Mouse (Mus musculus) forebrain, embryonic 11.5 days (tissue): ENCODE results near the gene Ttk. TPM values are rescaled to one million over a fixed set of nuclear protein-coding genes. Genes with fewer than 3 reads are reported as not detected.

Experiments
- ATAC-seq: fragments of 200-750 bp; cut with Nextera tagmentation; replicated peaks from 2 replicates; pipeline ENCODE4 v1.8.0; 2017; ENCODE audit warnings: moderate TSS enrichment; ENCODE audit not compliant: low FRiP score
- DNase-seq: peaks from one replicate; pipeline ENCODE4 v3.0.0-alpha.2; 2017; ENCODE audit warnings: low spot score
- H3K27ac ChIP-seq: fragments of 300-500 bp; sonication (generic); 2 replicates; pipeline ENCODE4 v1.5.1; 2014; ENCODE audit warnings: low read depth, low read length
- H3K27me3 ChIP-seq: fragments of 300-500 bp; sonication (generic); 2 replicates; pipeline ENCODE4 v1.6.1; 2014; ENCODE audit warnings: mild to moderate bottlenecking, low read length, mixed read lengths; ENCODE audit not compliant: control insufficient read depth, insufficient read depth
- H3K36me3 ChIP-seq: fragments of 300-500 bp; sonication (generic); 2 replicates; pipeline ENCODE4 v1.6.1; 2014; ENCODE audit warnings: mild to moderate bottlenecking, low read length, moderate library complexity, mixed read lengths; ENCODE audit not compliant: control insufficient read depth, insufficient read depth
- H3K4me1 ChIP-seq: fragments of 300-500 bp; sonication (generic); replicated peaks from 2 replicates; pipeline ENCODE4 v1.6.1; 2014; ENCODE audit warnings: low read length, mixed read lengths; ENCODE audit not compliant: control insufficient read depth, insufficient read depth
- H3K4me2 ChIP-seq: fragments of 300-500 bp; sonication (generic); 2 replicates; pipeline ENCODE4 v1.6.1; 2014; ENCODE audit warnings: low read depth, mild to moderate bottlenecking, low read length, moderate library complexity, mixed read lengths; ENCODE audit not compliant: severe bottlenecking
- H3K4me3 ChIP-seq: fragments of 300-500 bp; sonication (generic); 2 replicates; pipeline ENCODE4 v1.5.1; 2014; ENCODE audit warnings: low read depth, low read length
- H3K9ac ChIP-seq: fragments of 300-500 bp; sonication (generic); 2 replicates; pipeline ENCODE4 v1.6.1; 2014; ENCODE audit warnings: low read length
- H3K9me3 ChIP-seq: fragments of 300-500 bp; sonication (generic); 2 replicates; pipeline ENCODE4 v1.6.1; 2016; ENCODE audit warnings: low read length, mixed read lengths; ENCODE audit not compliant: control insufficient read depth
- WGBS: fragments of 180-500 bp; shearing (Covaris S2); extraction: QIAGEN DNeasy Blood & Tissue Kit; methylation state at CpG from one replicate; pipeline ENCODE4 v1.1.7; 2014; 5-methylcytosine and 5-hydroxymethylcytosine counted together
- polyA plus RNA-seq: library from polyadenylated mRNA; unstranded; fragments of >200 nt; fragmentation: Nextera tagmentation; extraction: Ambion mirVana; gene quantifications from 2 replicates; pipeline ENCODE4 v1.2.1, GENCODE M21; 2014

The Ttk gene
- polyA plus RNA-seq, 1 experiment from 2014 or later = 59.9 TPM

DNA sequence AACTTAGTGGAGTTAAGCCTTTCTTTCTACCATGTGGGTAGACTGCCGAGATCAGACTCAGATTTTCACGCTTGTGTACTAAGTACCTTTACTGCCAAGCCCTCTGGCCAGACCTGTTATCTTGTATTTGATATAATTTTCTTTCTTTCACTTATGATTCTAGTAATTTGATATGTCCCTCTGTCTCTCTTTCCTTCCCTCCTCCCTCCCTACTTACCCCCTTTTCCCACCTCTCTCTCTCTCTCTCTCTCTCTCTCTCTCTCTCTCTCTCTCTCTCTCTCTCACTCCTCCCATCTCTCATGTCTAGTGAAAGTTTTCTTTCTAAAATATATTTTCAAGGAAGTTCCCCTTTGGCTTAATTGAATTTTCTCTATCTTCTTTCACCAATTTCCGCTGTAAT is 72.5 kb downstream of the Ttk start:
- no peaks in the 10 kb centered on the region for H3K9me3 ChIP-seq
- no peaks in the 10 kb centered on the region for H3K27me3 ChIP-seq
- H3K4me1 ChIP-seq = no peaks in the 10 kb centered on the region
- no peaks in the 10 kb centered on the region for H3K36me3 ChIP-seq
- no peak overlapping the region for H3K4me3 ChIP-seq
- 87% methylated on average over 3 of the region's 3 CpGs for WGBS
- H3K9ac ChIP-seq = no peak overlapping the region
- H3K4me2 ChIP-seq = no peak overlapping the region
- no peak for DNase-seq
- no peak overlapping the region for H3K27ac ChIP-seq
- ATAC-seq = no peak

DNA sequence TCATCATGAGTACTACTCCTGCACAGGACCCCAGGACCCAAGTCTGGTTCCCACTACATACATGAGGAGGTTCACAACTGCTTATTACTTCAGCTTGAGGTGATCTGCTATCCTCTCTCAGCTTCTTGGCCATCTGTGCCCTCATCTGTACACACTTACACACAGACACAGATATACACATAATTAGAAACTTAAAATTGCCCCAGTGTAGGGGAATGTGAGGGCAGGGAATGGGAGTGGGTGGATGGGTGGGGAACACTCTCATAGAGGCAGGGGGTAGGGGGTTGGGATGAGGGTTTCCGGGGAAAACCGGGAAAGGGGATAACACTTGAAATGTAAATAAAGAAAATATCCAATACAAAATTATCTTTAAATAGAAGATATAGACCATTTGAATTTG is 75.3 kb downstream of the Ttk start:
- no peaks in the 10 kb centered on the region for H3K4me1 ChIP-seq
- DNase-seq (no peak), ATAC-seq (no peak)
- H3K27ac ChIP-seq = no peak overlapping the region
- no peaks in the 10 kb centered on the region for H3K27me3 ChIP-seq
- H3K9me3 ChIP-seq = no peaks in the 10 kb centered on the region
- no peaks in the 10 kb centered on the region for H3K36me3 ChIP-seq
- no peak overlapping the region for H3K4me2 ChIP-seq
- no peak overlapping the region for H3K9ac ChIP-seq
- 92% methylated on average over 2 of the region's 2 CpGs for WGBS
- no peak overlapping the region for H3K4me3 ChIP-seq

DNA sequence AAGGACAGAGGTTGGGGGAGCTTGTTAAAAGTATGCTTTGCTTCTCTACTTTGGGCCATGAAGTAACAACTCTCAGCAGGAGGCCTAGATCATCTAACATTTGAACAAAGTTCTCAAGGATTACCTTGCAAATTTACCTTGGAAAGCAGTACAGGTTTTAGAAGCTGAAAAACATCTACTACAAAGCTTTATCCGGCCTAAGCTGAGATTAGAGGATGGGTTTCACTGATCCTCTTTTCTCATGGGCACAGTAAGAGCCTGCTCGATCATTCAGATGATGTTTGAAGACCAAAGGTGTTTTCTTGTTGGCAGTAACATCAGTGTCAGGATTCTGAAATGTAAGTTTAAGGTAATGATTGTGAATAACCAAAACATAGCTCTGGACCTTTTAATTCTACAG is 76.4 kb downstream of the Ttk start:
- Histone ChIP-seq H3K4me2 (no peak overlapping the region), H3K9me3 (no peaks in the 10 kb centered on the region), H3K36me3 (no peaks in the 10 kb centered on the region), H3K4me1 (no peaks in the 10 kb centered on the region), H3K4me3 (no peak overlapping the region), H3K9ac (no peak overlapping the region), H3K27me3 (no peaks in the 10 kb centered on the region), H3K27ac (no peak overlapping the region)
- DNase-seq (no peak), ATAC-seq (no peak)
- 78% methylated on average over 2 of the region's 2 CpGs for WGBS

Other genes starting within 250 kb of the Ttk start
- 41.4 and 42.9 TPM in 2 replicates for gene Elovl4, start 28.4 kb upstream of the Ttk start, polyA plus RNA-seq
- 55.2 and 63.7 TPM in 2 replicates for gene Bckdhb, start 90.5 kb downstream of the Ttk start, polyA plus RNA-seq